Mouse (Mus musculus): ENCODE results near the gene Cep97. TPM values are rescaled to one million over a fixed set of nuclear protein-coding genes. Genes with fewer than 3 reads are reported as not detected.
"Not testable (repeated sequence)": the region's sequence is repeated elsewhere in the genome, so short reads cannot be mapped to it uniquely, and the experiment has no call there.

The Cep97 gene
- total and polyA plus RNA-seq, 3 experiments: 11.4 to 24.6 (median 17.6) TPM

DNA sequence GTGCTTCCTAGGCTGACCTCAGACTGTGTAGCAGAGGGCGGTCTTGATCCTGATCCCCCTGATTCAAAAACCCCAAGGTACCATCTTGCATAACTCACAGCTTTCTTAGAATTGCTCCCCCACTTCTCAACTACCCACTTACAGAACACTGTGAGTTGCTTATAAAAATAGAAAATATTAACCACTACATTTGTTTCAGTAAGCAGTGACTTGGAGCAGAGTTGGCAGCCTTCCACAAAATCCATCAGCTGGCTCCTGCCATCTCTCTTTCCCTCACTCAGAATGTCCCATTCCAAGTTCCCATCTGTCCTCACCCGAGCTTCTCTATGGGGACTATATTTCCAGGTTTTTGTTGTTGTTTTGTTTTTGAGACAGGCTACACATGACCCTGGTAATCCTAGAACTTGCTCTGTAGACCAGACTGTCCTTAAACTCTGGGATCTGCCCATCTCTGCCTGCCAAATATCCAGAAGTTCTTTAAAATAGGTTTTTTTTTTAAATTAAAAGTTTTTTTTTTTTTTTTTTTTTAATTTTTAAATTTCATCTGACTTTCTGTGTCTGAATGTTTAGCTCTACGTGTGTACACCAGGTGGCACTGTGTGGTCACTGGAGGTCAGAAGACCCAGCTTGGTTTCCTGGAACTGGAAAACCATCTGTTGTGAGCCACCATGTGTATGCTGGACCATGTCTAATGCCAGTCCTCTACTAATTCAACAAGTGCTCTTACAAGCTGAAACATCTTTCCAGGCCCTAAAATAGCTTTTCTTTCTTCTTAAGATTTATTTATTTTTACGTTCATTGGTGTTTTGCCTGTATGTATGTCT, 29.7 kb upstream of the Cep97 start:
- Histone ChIP-seq H3K4me3 (ENCODE audit: low read depth, low read length) (no peak overlapping the region), H3K36me3 (replicated peaks) (peaks cover 17% of the 10 kb centered on the region), H3K9me3 (replicated peaks) (no peaks in the 10 kb centered on the region), H3K4me1 (ENCODE audit: insufficient read depth, low read depth, low read length) (peaks cover 23% of the 10 kb centered on the region), H3K27me3 (ENCODE audit: insufficient read depth, low read length) (no peaks in the 10 kb centered on the region)
- DNase-seq (ENCODE audit: low spot score): peak; percentile 43
- ATAC-seq (ENCODE audit: extremely low read depth, insufficient number of reproducible peaks, low FRiP score, poor library complexity, severe bottlenecking): no peak
- TF ChIP-seq TAL1 (conservative IDR thresholded peaks at IDR 0.05; ENCODE audit: low read depth, low read length) (no peak), POLR2AphosphoS5 (IDR thresholded peaks at IDR 0.05; ENCODE audit: insufficient replicate concordance, low read depth, low read length) (no peak), GATA1 (IDR thresholded peaks at IDR 0.05; ENCODE audit: borderline replicate concordance, low read length) (no peak), CTCF (IDR thresholded peaks at IDR 0.05; ENCODE audit: low read depth, low read length) (no peak), GATA2 (IDR thresholded peaks at IDR 0.05; ENCODE audit: borderline replicate concordance, low read depth, low read length) (no peak)

- H3K4me3 ChIP-seq (ENCODE audit: low read depth, low read length); DNase-seq (ENCODE audit: low spot score); ATAC-seq (ENCODE audit: extremely low read depth, insufficient number of reproducible peaks, low FRiP score, poor library complexity, severe bottlenecking); H3K9me3 ChIP-seq (replicated peaks); H3K36me3 ChIP-seq (replicated peaks); H3K27me3 ChIP-seq (ENCODE audit: insufficient read depth, low read length): not testable (repeated sequence)
- peaks cover 15% of the 10 kb centered on the region for H3K4me1 ChIP-seq (ENCODE audit: insufficient read depth, low read depth, low read length)
These were observed 28.4 kb upstream of the Cep97 start for GRCm38 (mm10) chr16:55963068-55963467.

GRCm38 (mm10) chr16:55954196-55954595, 19.5 kb upstream of the Cep97 start:
- H3K36me3 ChIP-seq (replicated peaks); H3K27me3 ChIP-seq (ENCODE audit: insufficient read depth, low read length); H3K9me3 ChIP-seq (replicated peaks); DNase-seq (ENCODE audit: low spot score); H3K4me3 ChIP-seq (ENCODE audit: low read depth, low read length); ATAC-seq (ENCODE audit: extremely low read depth, insufficient number of reproducible peaks, low FRiP score, poor library complexity, severe bottlenecking): not testable (repeated sequence)
- H3K4me1 ChIP-seq (ENCODE audit: insufficient read depth, low read depth, low read length): peaks cover 14% of the 10 kb centered on the region

DNA sequence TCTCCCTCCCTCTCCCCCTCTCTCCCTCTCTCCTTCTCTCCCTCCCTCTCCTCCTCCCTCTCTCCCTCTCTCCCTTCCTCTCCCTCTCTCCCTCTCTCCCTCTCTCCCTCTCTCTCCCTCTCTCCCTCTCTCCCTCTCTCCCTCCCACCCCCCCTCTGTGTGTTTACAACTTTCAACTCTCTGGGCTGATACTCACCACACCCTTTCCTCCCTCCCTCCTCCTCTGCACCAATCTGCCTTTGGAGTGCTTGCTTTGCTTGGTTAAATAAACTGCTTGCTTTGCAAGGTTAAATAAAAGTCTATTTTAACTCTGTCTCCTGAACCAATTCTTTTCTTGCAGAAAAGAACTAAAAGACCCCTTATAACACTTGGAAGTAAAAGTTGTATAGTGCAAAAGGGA, 18.1 kb upstream of the Cep97 start:
- TF ChIP-seq GATA1 (IDR thresholded peaks at IDR 0.05; ENCODE audit: borderline replicate concordance, low read length): no peak
- TF ChIP-seq POLR2AphosphoS5 (IDR thresholded peaks at IDR 0.05; ENCODE audit: insufficient replicate concordance, low read depth, low read length): no peak
- no peak for TF ChIP-seq CTCF (IDR thresholded peaks at IDR 0.05; ENCODE audit: low read depth, low read length)
- TF ChIP-seq TAL1 (conservative IDR thresholded peaks at IDR 0.05; ENCODE audit: low read depth, low read length): no peak
- no peak for TF ChIP-seq GATA2 (IDR thresholded peaks at IDR 0.05; ENCODE audit: borderline replicate concordance, low read depth, low read length)
- no peaks in the 10 kb centered on the region for H3K36me3 ChIP-seq (replicated peaks)

GRCm38 (mm10) chr16:55951679-55952327, 17.1 kb upstream of the Cep97 start:
- peak overlapping the region; percentile 48; the same call in 1 of the 2 replicates for H3K4me3 ChIP-seq (ENCODE audit: low read depth, low read length)
- ATAC-seq (ENCODE audit: extremely low read depth, insufficient number of reproducible peaks, low FRiP score, poor library complexity, severe bottlenecking) (no peak), DNase-seq (ENCODE audit: low spot score) (no peak)
- peaks cover 25% of the 10 kb centered on the region for H3K4me1 ChIP-seq (ENCODE audit: insufficient read depth, low read depth, low read length)
- no peaks in the 10 kb centered on the region for H3K27me3 ChIP-seq (ENCODE audit: insufficient read depth, low read length)
- no peaks in the 10 kb centered on the region; the same call in 1 of the 2 replicates for H3K9me3 ChIP-seq (replicated peaks)
- no peaks in the 10 kb centered on the region for H3K36me3 ChIP-seq (replicated peaks)
- TF ChIP-seq GATA2 (IDR thresholded peaks at IDR 0.05; ENCODE audit: borderline replicate concordance, low read depth, low read length): no peak
- TF ChIP-seq CTCF (IDR thresholded peaks at IDR 0.05; ENCODE audit: low read depth, low read length): no peak
- no peak for TF ChIP-seq POLR2AphosphoS5 (IDR thresholded peaks at IDR 0.05; ENCODE audit: insufficient replicate concordance, low read depth, low read length)
- TF ChIP-seq TAL1 (conservative IDR thresholded peaks at IDR 0.05; ENCODE audit: low read depth, low read length): no peak
- no peak for TF ChIP-seq GATA1 (IDR thresholded peaks at IDR 0.05; ENCODE audit: borderline replicate concordance, low read length)

More for the DNA sequence above, 18.1 kb upstream of the Cep97 start:
- ATAC-seq (ENCODE audit: extremely low read depth, insufficient number of reproducible peaks, low FRiP score, poor library complexity, severe bottlenecking) (no peak; the same call in 1 of the 2 replicates), DNase-seq (ENCODE audit: low spot score) (no peak)
- Histone ChIP-seq H3K4me1 (ENCODE audit: insufficient read depth, low read depth, low read length) (peaks cover 22% of the 10 kb centered on the region), H3K4me3 (ENCODE audit: low read depth, low read length) (no peak overlapping the region), H3K9me3 (replicated peaks) (no peaks in the 10 kb centered on the region; the same call in 1 of the 2 replicates), H3K27me3 (ENCODE audit: insufficient read depth, low read length) (no peaks in the 10 kb centered on the region)

DNA sequence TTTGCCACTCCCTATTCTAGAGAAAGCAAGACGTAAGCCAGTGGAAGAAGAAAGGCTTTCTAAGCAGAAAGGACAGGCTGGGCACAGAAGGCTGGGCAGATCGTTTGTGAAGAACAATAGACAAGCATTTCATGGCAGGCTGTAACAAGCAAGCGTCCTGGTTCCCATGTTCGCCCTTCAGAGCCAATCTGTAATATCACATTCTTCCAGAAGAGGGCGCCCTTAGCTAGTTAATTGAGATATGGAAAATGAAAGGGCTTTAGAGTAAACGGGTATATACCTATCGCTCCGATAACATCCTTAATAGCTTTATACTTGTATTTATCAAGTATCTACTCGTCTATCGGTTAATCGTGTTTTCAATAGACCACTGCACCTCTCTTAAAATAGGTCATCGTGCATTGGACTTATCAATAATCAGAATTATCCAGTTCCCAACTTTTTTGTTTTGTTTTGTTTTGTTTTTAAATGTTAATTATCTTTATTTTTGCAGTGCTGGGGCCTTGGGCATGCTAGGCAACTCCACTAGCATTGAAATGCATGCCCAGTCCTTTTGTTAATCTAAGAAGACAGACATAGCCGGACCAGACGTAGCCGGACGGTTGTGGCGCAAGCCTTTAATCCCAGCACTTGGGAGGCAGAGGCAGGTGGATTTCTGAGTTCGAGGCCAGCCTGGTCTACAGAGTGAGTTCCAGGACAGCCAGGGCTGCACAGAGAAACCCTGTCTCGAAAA, 16.5 kb upstream of the Cep97 start:
- TF ChIP-seq GATA1 (IDR thresholded peaks at IDR 0.05; ENCODE audit: borderline replicate concordance, low read length) (no peak), GATA2 (IDR thresholded peaks at IDR 0.05; ENCODE audit: borderline replicate concordance, low read depth, low read length) (no peak), POLR2AphosphoS5 (IDR thresholded peaks at IDR 0.05; ENCODE audit: insufficient replicate concordance, low read depth, low read length) (no peak), TAL1 (conservative IDR thresholded peaks at IDR 0.05; ENCODE audit: low read depth, low read length) (no peak), CTCF (IDR thresholded peaks at IDR 0.05; ENCODE audit: low read depth, low read length) (peak; percentile 51)
- peak; percentile 41 for DNase-seq (ENCODE audit: low spot score)
- Histone ChIP-seq H3K4me1 (ENCODE audit: insufficient read depth, low read depth, low read length) (peaks cover 25% of the 10 kb centered on the region), H3K27me3 (ENCODE audit: insufficient read depth, low read length) (no peaks in the 10 kb centered on the region), H3K36me3 (replicated peaks) (no peaks in the 10 kb centered on the region), H3K4me3 (ENCODE audit: low read depth, low read length) (peak overlapping the region; percentile 64), H3K9me3 (replicated peaks) (no peaks in the 10 kb centered on the region; the same call in 1 of the 2 replicates)
- ATAC-seq (ENCODE audit: extremely low read depth, insufficient number of reproducible peaks, low FRiP score, poor library complexity, severe bottlenecking): peak; percentile 67
